Mouse (Mus musculus) myocyte (in vitro differentiated cells): ENCODE data around the gene Plekhh3. TPM values are rescaled to one million over a fixed set of nuclear protein-coding genes. Genes with fewer than 3 reads are reported as not detected.

Experiments
- H3K27me3 ChIP-seq: one replicate; pipeline ENCODE4 v1.6.1; 2011; ENCODE audit not compliant: control insufficient read depth, insufficient read depth, insufficient read length
- H3K36me3 ChIP-seq: one replicate; pipeline ENCODE4 v1.6.1; 2011; ENCODE audit not compliant: control insufficient read depth, insufficient read depth
- H3K4me2 ChIP-seq: one replicate; pipeline ENCODE4 v1.6.1; 2011; ENCODE audit warnings: low read depth, control low read depth
- H3K4me3 ChIP-seq: one replicate; pipeline ENCODE4 v1.5.1; 2011; ENCODE audit warnings: mild to moderate bottlenecking, control low read depth, moderate library complexity
- H3K79me2 ChIP-seq: one replicate; pipeline ENCODE4 v1.6.1; 2011; ENCODE audit not compliant: control insufficient read depth, insufficient read depth
- H3ac ChIP-seq: one replicate; pipeline ENCODE4 v1.6.1; 2011; ENCODE audit not compliant: control insufficient read depth, insufficient read length
- CEBPB ChIP-seq: IDR thresholded peaks from 2 replicates; pipeline ENCODE4 v1.6.1; 2011; ENCODE audit warnings: mild to moderate bottlenecking, moderate library complexity; ENCODE audit not compliant: poor library complexity, insufficient read depth, severe bottlenecking
- E2F4 ChIP-seq: IDR thresholded peaks from one replicate; pipeline ENCODE4 v1.6.1; 2011; ENCODE audit warnings: mild to moderate bottlenecking, control low read depth, moderate library complexity; ENCODE audit not compliant: insufficient read depth
- MAX ChIP-seq: IDR thresholded peaks from one replicate; pipeline ENCODE4 v1.6.1; 2011; ENCODE audit warnings: low read depth, mild to moderate bottlenecking, control low read depth
- MYOD1 ChIP-seq, 3 experiments: IDR thresholded peaks; one replicate each; pipeline ENCODE4 v1.6.1; 2011; ENCODE audit warnings: control low read depth in 2 of 3, low read depth in 2 of 3, mild to moderate bottlenecking in 2 of 3, moderate library complexity in 1 of 3; ENCODE audit not compliant: insufficient read length in 2 of 3, control insufficient read depth in 1 of 3
- MYOG ChIP-seq, 3 experiments: IDR thresholded peaks; one replicate each; pipeline ENCODE4 v1.6.1; 2011; ENCODE audit warnings: control low read depth in 2 of 3, low read depth in 2 of 3, mild to moderate bottlenecking in 2 of 3; ENCODE audit not compliant: insufficient read length in 2 of 3, control insufficient read depth in 1 of 3, insufficient read depth in 1 of 3
- POLR2A ChIP-seq: IDR thresholded peaks from one replicate; pipeline ENCODE4 v1.6.1; 2011; ENCODE audit warnings: low read depth, mild to moderate bottlenecking, control low read depth, moderate library complexity; ENCODE audit not compliant: insufficient read length
- POLR2AphosphoS2 ChIP-seq: IDR thresholded peaks from one replicate; pipeline ENCODE4 v1.6.1; 2011; ENCODE audit warnings: low read depth, control low read depth; ENCODE audit not compliant: insufficient read length
- REST ChIP-seq: IDR thresholded peaks from one replicate; pipeline ENCODE4 v1.6.1; 2011; ENCODE audit warnings: mild to moderate bottlenecking, control low read depth, moderate library complexity; ENCODE audit not compliant: insufficient read depth, insufficient read length
- SRF ChIP-seq: IDR thresholded peaks from one replicate; pipeline ENCODE4 v1.6.1; 2011; ENCODE audit warnings: low read depth; ENCODE audit not compliant: control insufficient read depth, insufficient read length
- TCF12 ChIP-seq: IDR thresholded peaks from one replicate; pipeline ENCODE4 v1.6.1; 2011; ENCODE audit warnings: mild to moderate bottlenecking, control low read depth; ENCODE audit not compliant: poor library complexity, insufficient read depth, severe bottlenecking
- TCF3 ChIP-seq: IDR thresholded peaks from one replicate; pipeline ENCODE4 v1.6.1; 2011; ENCODE audit warnings: low read depth, control low read depth; ENCODE audit not compliant: insufficient read length
- USF1 ChIP-seq: IDR thresholded peaks from one replicate; pipeline ENCODE4 v1.6.1; 2011; ENCODE audit warnings: low read depth, mild to moderate bottlenecking, control low read depth, moderate library complexity
- polyA plus RNA-seq: library from polyadenylated mRNA; unstranded; fragments of >200 nt; fragmentation: generic; extraction: Trizol; gene quantifications from one replicate; pipeline ENCODE4 v1.2.1, GENCODE M21; 2012; ENCODE audit warnings: missing spikeins

Gene Plekhh3
- polyA plus RNA-seq, 1 experiment = 53.6 TPM

DNA sequence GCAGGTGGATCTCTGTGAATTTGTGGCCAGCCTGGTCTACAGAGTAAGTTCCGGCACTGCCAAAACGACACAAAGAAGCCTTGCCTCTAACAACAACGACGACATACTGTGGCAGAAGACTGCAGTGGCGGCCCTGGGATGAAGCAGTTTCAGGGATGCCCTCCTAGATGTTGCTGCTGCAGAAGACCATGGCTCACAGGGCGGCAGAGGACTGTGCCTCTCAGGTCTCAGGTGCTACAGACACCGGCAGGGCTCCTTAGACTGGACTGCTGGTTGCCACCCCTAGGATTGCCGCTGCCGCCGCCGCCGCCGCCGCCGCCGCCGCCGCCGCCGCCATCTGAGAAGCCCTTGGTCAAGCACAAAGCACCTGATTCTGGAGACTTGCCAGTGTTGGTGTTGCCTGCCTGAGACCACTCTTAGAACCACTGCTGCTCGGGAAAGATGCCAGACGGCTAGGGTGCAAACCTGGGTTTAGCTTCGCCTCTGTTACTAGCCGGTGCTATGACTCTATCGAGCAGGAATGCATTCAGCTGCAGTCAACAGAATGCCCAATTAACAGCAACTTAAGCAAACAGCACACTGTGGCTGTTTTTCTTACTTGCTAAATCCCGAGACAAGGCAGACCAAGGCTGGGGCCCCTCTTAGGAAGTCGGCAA lies 30.9 kb downstream of the Plekhh3 start:
- Histone ChIP-seq H3ac (no peak overlapping the region), H3K4me3 (no peak overlapping the region), H3K4me2 (no peak overlapping the region), H3K79me2 (no peaks in the 10 kb centered on the region), H3K27me3 (no peaks in the 10 kb centered on the region), H3K36me3 (no peaks in the 10 kb centered on the region)
- TF ChIP-seq USF1 (no peak), POLR2A (no peak), E2F4 (no peak), REST (no peak), TCF3 (no peak), MYOD1 (IDR thresholded peaks at IDR 0.05; ENCODE audit: control insufficient read depth in 1 of 3, insufficient read length in 2 of 3, low read depth in 2 of 3) (no peak), MYOG (IDR thresholded peaks at IDR 0.05; ENCODE audit: control insufficient read depth in 1 of 3, insufficient read depth in 1 of 3, insufficient read length in 2 of 3, low read depth in 2 of 3) (no peak), CEBPB (no peak), TCF12 (no peak), POLR2AphosphoS2 (no peak), MAX (no peak), SRF (no peak)

DNA sequence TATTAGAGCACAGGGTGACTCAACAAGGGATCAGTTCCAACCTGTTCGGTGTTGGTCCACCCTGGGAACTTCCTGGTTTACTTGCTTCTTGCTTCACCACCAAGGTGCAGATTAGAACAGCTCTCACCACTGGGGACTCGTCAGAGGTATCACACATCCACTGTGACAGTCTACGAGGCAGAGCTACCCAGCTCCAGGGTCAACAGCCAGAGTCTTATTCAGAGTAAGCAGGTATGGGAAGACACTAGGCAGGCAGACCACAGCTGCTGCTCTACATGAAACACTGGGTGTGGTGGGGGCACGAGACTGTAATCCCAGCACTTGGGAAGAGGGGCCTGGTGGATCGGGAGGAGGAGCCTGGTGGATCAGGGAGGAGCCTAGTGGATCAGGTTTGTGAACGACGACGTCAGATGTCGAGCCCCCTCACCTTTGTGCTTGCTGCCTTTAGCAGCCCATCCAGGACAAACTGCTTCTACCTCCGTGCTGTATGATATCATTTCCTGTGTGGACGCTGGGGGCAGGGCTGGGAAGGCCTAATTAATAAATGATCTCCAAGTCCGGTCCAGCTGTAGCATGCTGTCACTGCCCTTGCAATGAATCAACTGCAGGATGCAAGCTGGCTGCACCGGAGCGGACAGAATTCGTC lies 32.5 kb downstream of the Plekhh3 start:
- Histone ChIP-seq H3K4me3 (no peak overlapping the region), H3ac (no peak overlapping the region), H3K79me2 (no peaks in the 10 kb centered on the region), H3K36me3 (no peaks in the 10 kb centered on the region), H3K4me2 (peak overlapping the region; percentile 4), H3K27me3 (no peaks in the 10 kb centered on the region)
- TF ChIP-seq MAX = no peak
- TF ChIP-seq SRF = no peak
- TF ChIP-seq MYOD1 (IDR thresholded peaks at IDR 0.05; ENCODE audit: control insufficient read depth in 1 of 3, insufficient read length in 2 of 3, low read depth in 2 of 3) = no peak

DNA sequence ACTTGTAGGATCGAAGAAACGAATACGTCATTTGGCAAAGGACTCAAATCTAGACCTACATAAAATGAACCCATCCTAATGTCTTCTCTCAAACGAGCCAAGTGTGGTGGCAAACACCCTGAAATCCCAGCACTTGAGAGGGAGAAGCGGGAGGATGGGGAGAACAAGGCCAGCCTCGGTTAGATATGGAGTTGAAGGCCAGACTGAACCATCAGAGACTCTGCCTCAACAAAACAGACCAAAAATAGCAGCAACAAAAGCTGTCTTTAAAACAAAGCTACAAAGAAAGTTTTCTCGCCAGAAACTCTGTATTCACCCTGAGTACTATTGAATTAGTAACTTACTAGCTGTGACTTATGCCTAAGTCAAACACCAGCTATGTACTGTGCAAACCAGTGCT lies 34.2 kb downstream of the Plekhh3 start:
- H3K4me2 ChIP-seq = no peak overlapping the region
- no peaks in the 10 kb centered on the region for H3K27me3 ChIP-seq
- no peaks in the 10 kb centered on the region for H3K79me2 ChIP-seq
- no peak overlapping the region for H3ac ChIP-seq
- TF ChIP-seq E2F4 = no peak
- TF ChIP-seq CEBPB = no peak
- TF ChIP-seq TCF3 = no peak
- TF ChIP-seq TCF12 = no peak
- no peak for TF ChIP-seq USF1
- TF ChIP-seq MYOG (IDR thresholded peaks at IDR 0.05; ENCODE audit: control insufficient read depth in 1 of 3, insufficient read depth in 1 of 3, insufficient read length in 2 of 3, low read depth in 2 of 3) = no peak
- no peak for TF ChIP-seq POLR2AphosphoS2
- TF ChIP-seq POLR2A = no peak
- TF ChIP-seq MYOD1 (IDR thresholded peaks at IDR 0.05; ENCODE audit: control insufficient read depth in 1 of 3, insufficient read length in 2 of 3, low read depth in 2 of 3) = no peak
- H3K4me3 ChIP-seq = no peak overlapping the region
- no peaks in the 10 kb centered on the region for H3K36me3 ChIP-seq

DNA sequence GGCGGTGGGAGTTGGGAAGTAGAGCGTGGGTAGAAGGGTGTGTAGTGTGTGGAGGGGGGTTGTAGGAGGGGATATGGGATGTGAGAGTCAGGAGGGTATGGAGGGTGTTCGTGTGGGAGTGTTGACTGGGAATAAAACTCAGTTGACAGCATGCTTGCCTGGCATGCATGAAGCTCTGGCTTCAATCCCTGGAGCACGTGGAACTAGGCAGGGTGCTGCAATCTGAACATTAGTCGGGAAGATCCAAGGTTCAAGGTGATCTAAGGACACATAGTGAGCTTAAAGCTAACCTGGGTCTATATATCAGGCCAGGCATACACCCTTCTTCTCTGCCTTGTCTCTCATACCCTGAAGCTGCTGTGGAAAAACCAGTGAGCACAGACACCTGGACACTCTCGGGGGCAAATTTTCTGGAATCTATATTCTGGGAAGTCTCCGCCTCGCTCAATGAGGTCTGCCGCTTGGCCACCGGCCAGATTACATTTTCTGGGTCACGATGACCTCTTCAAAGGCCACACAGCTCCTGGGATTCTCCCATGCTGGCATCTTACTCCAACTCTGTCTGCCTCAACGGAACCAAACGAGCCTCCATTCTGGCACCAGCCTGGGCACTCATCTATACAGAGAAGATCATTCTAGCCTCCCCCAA lies 36.8 kb downstream of the Plekhh3 start:
- Histone ChIP-seq H3ac (no peak overlapping the region), H3K4me2 (no peak overlapping the region), H3K4me3 (no peak overlapping the region), H3K27me3 (no peaks in the 10 kb centered on the region), H3K36me3 (no peaks in the 10 kb centered on the region), H3K79me2 (no peaks in the 10 kb centered on the region)
- TF ChIP-seq SRF (no peak), POLR2AphosphoS2 (no peak), TCF12 (no peak), REST (no peak), TCF3 (no peak), MYOD1 (IDR thresholded peaks at IDR 0.05; ENCODE audit: control insufficient read depth in 1 of 3, insufficient read length in 2 of 3, low read depth in 2 of 3) (no peak), MYOG (IDR thresholded peaks at IDR 0.05; ENCODE audit: control insufficient read depth in 1 of 3, insufficient read depth in 1 of 3, insufficient read length in 2 of 3, low read depth in 2 of 3) (no peak), E2F4 (no peak), POLR2A (no peak), USF1 (no peak), MAX (no peak), CEBPB (no peak)
